Mouse (Mus musculus): Measurements from ENCODE around the gene Btbd9. TPM values are rescaled to one million over a fixed set of nuclear protein-coding genes. Genes with fewer than 3 reads are reported as not detected.

The Btbd9 gene
- polyA plus RNA-seq, 1 experiment from 2014 or later, result 27.6 TPM

DNA sequence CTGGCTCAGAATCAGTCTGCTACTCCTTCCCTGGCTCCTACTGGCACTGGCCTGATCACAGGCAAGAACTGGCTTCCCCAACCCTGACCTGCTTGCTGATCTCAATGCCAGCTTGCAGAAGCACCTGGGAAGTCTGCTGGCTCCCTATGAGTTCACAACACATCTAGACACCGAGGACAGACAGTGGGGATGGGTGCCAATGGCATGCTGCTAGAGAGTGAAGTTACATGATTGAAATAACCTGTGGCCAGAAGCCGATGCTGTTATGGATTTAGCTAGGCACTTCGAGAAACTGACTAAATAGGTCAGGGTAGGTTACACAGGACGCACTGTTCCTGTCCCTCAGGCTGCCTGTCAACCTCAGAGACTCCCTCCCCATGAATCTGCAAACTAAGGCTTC is 335.6 kb downstream of the Btbd9 start:
- ChIA-PET CTCF (no interaction called here), POLR2A (no interaction called here)
- H3K27me3 ChIP-seq, result no peaks in the 10 kb centered on the region
- TF ChIP-seq CTCF (IDR thresholded peaks at IDR 0.05), result no peak
- in situ Hi-C loops (cut with MboI; ENCODE audit: low pct_unique_long_range_greater_than_20kb), result no loop called here
- DNase-seq (ENCODE audit: low read depth, low spot score), result no peak
- ATAC-seq, result no peak

DNA sequence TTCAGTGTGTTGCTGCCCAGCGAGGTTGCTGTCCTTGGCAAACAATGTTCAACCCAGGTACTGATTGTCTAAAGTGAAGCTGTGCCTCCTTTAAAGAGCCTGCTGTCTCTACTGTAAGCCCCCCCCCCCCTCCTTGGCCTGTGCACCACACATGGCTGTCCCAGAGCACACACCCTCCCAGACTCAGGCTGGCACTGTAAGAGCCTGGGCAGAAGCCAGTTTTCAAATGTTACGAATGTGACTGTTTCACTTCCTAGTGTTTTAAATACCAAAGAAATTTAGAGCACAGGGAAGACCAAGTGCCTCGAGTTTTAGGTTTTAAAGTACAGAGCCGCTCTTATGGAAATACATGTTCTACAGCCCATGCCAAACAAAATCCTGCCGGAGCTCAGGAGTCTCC is 336.8 kb downstream of the Btbd9 start:
- no peak for TF ChIP-seq CTCF (IDR thresholded peaks at IDR 0.05)
- CTCF ChIA-PET, result no interaction called here
- DNase-seq (ENCODE audit: low read depth, low spot score) (no peak), ATAC-seq (no peak)
- in situ Hi-C loops (cut with MboI; ENCODE audit: low pct_unique_long_range_greater_than_20kb), result no loop called here
- POLR2A ChIA-PET, result no interaction called here
- H3K27me3 ChIP-seq, result no peaks in the 10 kb centered on the region

DNA sequence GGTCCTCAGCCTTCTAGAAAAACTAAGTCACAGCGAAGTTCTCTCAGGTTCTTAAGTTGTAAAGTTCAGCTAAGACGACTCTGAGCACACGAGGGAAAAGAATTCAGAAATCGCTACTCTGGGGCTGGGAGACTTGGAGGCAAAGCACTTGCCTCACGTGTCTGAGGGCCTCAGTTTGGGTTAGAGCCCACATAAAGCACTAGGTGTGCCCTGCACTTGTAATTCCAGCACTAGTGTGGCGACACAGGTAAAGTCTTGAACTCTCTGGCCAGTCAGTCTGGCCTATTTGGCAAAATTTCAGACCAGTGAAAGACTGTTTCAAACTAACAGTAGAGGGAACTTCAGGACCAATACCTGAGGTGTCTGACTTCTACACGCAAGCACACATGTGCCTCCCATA is 338.7 kb downstream of the Btbd9 start:
- ATAC-seq, result no peak
- no peak for TF ChIP-seq CTCF (IDR thresholded peaks at IDR 0.05)
- DNase-seq (ENCODE audit: low read depth, low spot score), result no peak
- in situ Hi-C loops (cut with MboI; ENCODE audit: low pct_unique_long_range_greater_than_20kb), result no loop called here
- CTCF ChIA-PET, result interaction anchor here (1.0 kb wide), 1 partner anchor 15 kb away, joined by 3 read pairs; no protein-coding TSS in a partner anchor
- no peaks in the 10 kb centered on the region for H3K27me3 ChIP-seq
- POLR2A ChIA-PET, result no interaction called here

GRCm38 (mm10) chr17:30236611-30237010 is 339.7 kb downstream of the Btbd9 start:
- no peaks in the 10 kb centered on the region for H3K27me3 ChIP-seq
- ATAC-seq, result no peak
- in situ Hi-C loops (cut with MboI; ENCODE audit: low pct_unique_long_range_greater_than_20kb), result no loop called here
- ChIA-PET CTCF (interaction anchor here (1.0 kb wide), 1 partner anchor 16 kb away, joined by 3 read pairs; no protein-coding TSS in a partner anchor), POLR2A (no interaction called here)
- no peak for TF ChIP-seq CTCF (IDR thresholded peaks at IDR 0.05)
- DNase-seq (ENCODE audit: low read depth, low spot score), result no peak

- no peak for ATAC-seq
- no peak for TF ChIP-seq CTCF (IDR thresholded peaks at IDR 0.05)
Measured at GRCm38 (mm10) chr17:30235380-30235779, 340.9 kb downstream of the Btbd9 start.

DNA sequence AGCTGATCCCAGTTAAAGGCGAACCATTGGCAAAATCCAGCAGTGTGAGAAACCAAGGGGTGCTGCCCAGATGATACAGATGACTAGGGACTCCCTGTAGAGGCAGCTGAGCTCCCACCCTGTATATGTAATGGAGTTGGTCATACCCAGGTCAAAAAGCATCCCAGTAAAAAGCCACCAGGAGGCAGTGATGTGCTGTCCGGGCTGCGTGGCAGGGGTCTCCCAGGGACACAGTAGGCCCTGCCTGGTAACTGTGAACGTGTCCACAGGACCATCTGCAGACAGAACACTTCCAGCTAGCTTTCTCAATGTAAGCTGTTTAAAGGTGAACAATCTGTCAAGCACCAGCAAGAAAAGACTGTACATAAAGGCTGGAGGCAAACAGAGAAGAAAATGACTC is 343.6 kb downstream of the Btbd9 start:
- no peak for ATAC-seq
- no peak for DNase-seq (ENCODE audit: low read depth, low spot score)
- ChIA-PET CTCF (interaction anchor here (1.0 kb wide), 1 partner anchor 83 kb away, joined by 3 read pairs; no protein-coding TSS in a partner anchor), POLR2A (no interaction called here)
- no peak for TF ChIP-seq CTCF (IDR thresholded peaks at IDR 0.05)
- no peaks in the 10 kb centered on the region for H3K27me3 ChIP-seq
- in situ Hi-C loops (cut with MboI; ENCODE audit: low pct_unique_long_range_greater_than_20kb), result no loop called here

More at GRCm38 (mm10) chr17:30235380-30235779, 340.9 kb downstream of the Btbd9 start:
- DNase-seq (ENCODE audit: low read depth, low spot score), result no peak
- H3K27me3 ChIP-seq, result no peaks in the 10 kb centered on the region
- CTCF ChIA-PET, result no interaction called here
- POLR2A ChIA-PET, result no interaction called here
- in situ Hi-C loops (cut with MboI; ENCODE audit: low pct_unique_long_range_greater_than_20kb), result no loop called here

GRCm38 (mm10) chr17:30231483-30231882 is 344.8 kb downstream of the Btbd9 start:
- no peaks in the 10 kb centered on the region for H3K27me3 ChIP-seq
- ATAC-seq (no peak), DNase-seq (ENCODE audit: low read depth, low spot score) (no peak)
- in situ Hi-C loops (cut with MboI; ENCODE audit: low pct_unique_long_range_greater_than_20kb), result no loop called here
- CTCF ChIA-PET, result interaction anchor here (0.9 to 1.6 kb wide), 2 partner anchors 11 to 16 kb away, joined by 3 read pairs; no protein-coding TSS in a partner anchor
- no peak for TF ChIP-seq CTCF (IDR thresholded peaks at IDR 0.05)
- POLR2A ChIA-PET, result interaction anchor here (0.6 kb wide), 1 partner anchor 23 kb away, joined by 3 read pairs; no protein-coding TSS in a partner anchor

- TF ChIP-seq CTCF (IDR thresholded peaks at IDR 0.05), result no peak
- H3K27me3 ChIP-seq, result no peaks in the 10 kb centered on the region
- ATAC-seq (no peak), DNase-seq (ENCODE audit: low read depth, low spot score) (no peak)
- ChIA-PET POLR2A (no interaction called here), CTCF (interaction anchor here (1.6 kb wide), 1 partner anchor 17 kb away, joined by 3 read pairs; no protein-coding TSS in a partner anchor)
- in situ Hi-C loops (cut with MboI; ENCODE audit: low pct_unique_long_range_greater_than_20kb), result no loop called here
Measured at GRCm38 (mm10) chr17:30230428-30230827, 345.9 kb downstream of the Btbd9 start.

- in situ Hi-C loops (cut with MboI; ENCODE audit: low pct_unique_long_range_greater_than_20kb), result no loop called here
- ATAC-seq (no peak), DNase-seq (ENCODE audit: low read depth, low spot score) (no peak)
- POLR2A ChIA-PET, result no interaction called here
- CTCF ChIA-PET, result no interaction called here
- no peaks in the 10 kb centered on the region for H3K27me3 ChIP-seq
- no peak for TF ChIP-seq CTCF (IDR thresholded peaks at IDR 0.05)
Measured at GRCm38 (mm10) chr17:30228439-30229215, 347.7 kb downstream of the Btbd9 start.

DNA sequence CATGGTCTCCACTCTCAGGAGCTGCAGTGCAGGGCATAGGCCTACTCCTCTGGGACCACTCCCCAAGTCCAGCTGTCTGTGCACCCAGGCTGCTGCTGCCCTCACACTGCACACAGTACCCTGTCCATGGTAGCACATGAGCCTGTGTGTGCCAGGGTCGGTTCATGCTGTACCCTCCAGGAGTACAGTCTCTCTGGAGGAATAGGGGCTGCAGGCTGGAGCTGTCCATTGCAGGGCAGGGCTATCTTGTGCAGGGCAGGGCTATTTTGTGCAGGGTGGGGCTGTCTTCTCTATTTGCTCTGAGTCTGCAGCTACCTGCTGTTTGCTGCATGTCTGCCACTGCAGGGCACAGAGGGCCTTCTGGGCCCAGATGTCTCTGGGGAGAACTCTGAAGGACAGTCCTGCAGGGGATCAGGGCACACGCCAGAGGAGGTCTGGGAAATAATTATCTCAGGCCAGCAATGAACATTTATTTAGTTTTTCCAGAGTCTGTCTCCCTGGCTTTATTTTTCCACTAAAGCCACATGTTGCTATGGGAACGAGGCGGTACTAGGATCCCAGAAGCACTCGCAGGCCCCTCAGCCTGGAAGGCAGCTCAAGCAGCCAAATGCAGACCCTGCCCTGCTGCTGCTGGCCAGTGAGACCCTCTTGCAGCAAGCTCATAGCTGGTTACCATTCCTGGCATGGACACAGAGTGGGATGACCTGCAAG is 351.1 kb downstream of the Btbd9 start:
- DNase-seq (ENCODE audit: low read depth, low spot score) (no peak), ATAC-seq (no peak)
- ChIA-PET POLR2A (interaction anchor here (0.5 kb wide), 1 partner anchor 28 kb away, joined by 4 read pairs; no protein-coding TSS in a partner anchor), CTCF (interaction anchor here (1.1 kb wide), 1 partner anchor 11 kb away, joined by 4 read pairs; no protein-coding TSS in a partner anchor)
- in situ Hi-C loops (cut with MboI; ENCODE audit: low pct_unique_long_range_greater_than_20kb), result no loop called here
- no peaks in the 10 kb centered on the region for H3K27me3 ChIP-seq
- no peak for TF ChIP-seq CTCF (IDR thresholded peaks at IDR 0.05)

DNA sequence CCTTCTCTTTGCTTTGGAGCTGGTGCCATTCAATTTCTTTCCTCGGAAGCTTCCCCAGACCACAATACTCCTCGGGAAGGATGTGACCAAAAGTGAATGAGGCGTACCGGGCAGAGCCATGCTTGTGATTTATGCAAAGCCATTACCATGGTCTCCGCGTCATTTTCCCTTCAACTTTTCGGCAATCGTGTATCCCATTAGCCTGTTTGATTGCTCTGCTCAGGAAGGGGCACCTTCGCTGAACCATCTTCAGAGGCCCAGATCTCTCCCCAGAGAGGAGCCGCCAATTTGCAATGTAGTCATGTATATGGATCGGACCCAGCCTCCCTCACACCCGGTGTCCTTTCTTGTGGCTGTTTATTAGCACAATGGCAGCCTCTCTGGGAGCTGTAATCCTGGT is 353.5 kb downstream of the Btbd9 start:
- no peaks in the 10 kb centered on the region for H3K27me3 ChIP-seq
- DNase-seq (ENCODE audit: low read depth, low spot score) (no peak), ATAC-seq (no peak)
- in situ Hi-C loops (cut with MboI; ENCODE audit: low pct_unique_long_range_greater_than_20kb), result no loop called here
- POLR2A ChIA-PET, result no interaction called here
- CTCF ChIA-PET, result no interaction called here
- no peak for TF ChIP-seq CTCF (IDR thresholded peaks at IDR 0.05)
